Mouse (Mus musculus) intestine, embryonic 14.5 days (tissue): Measurements from ENCODE around the gene Aup1. TPM values are rescaled to one million over a fixed set of nuclear protein-coding genes. Genes with fewer than 3 reads are reported as not detected.
A peak's percentile ranks its signal among the peaks of the same experiment; 100 is the strongest.

Source experiments
- ATAC-seq: fragments of 200-750 bp; cut with Nextera tagmentation; replicated peaks from 2 replicates; pipeline ENCODE4 v1.8.0; 2017; ENCODE audit warnings: low read depth, moderate number of reproducible peaks, moderate TSS enrichment, moderate library complexity; ENCODE audit not compliant: low FRiP score, low TSS enrichment
- DNase-seq: peaks from one replicate; pipeline ENCODE4 v3.0.0-alpha.2; 2018; ENCODE audit warnings: low spot score
- H3K27ac ChIP-seq: fragments of 300-500 bp; sonication (generic); 2 replicates; pipeline ENCODE4 v1.5.1; 2014; ENCODE audit warnings: low read depth, mild to moderate bottlenecking, control low read depth
- H3K27me3 ChIP-seq: fragments of 300-500 bp; sonication (generic); replicated peaks from 2 replicates; pipeline ENCODE4 v1.6.1; 2014; ENCODE audit warnings: low read length, control low read depth; ENCODE audit not compliant: control insufficient read depth, insufficient read depth
- H3K36me3 ChIP-seq: fragments of 300-500 bp; sonication (generic); 2 replicates; pipeline ENCODE4 v1.6.1; 2014; ENCODE audit warnings: low read length, control low read depth; ENCODE audit not compliant: control insufficient read depth, insufficient read depth
- H3K4me1 ChIP-seq: fragments of 300-500 bp; sonication (generic); replicated peaks from 2 replicates; pipeline ENCODE4 v1.6.1; 2014; ENCODE audit warnings: low read length, control low read depth, mixed read lengths; ENCODE audit not compliant: control insufficient read depth, insufficient read depth
- H3K4me2 ChIP-seq: fragments of 300-500 bp; sonication (generic); 2 replicates; pipeline ENCODE4 v1.6.1; 2014; ENCODE audit warnings: low read length
- H3K4me3 ChIP-seq: fragments of 300-500 bp; sonication (generic); 2 replicates; pipeline ENCODE4 v1.5.1; 2014; ENCODE audit warnings: low read depth, low read length, control low read depth, mixed read lengths
- H3K9ac ChIP-seq: fragments of 300-500 bp; sonication (generic); 2 replicates; pipeline ENCODE4 v1.6.1; 2014; ENCODE audit warnings: mild to moderate bottlenecking, low read length
- H3K9me3 ChIP-seq: fragments of 300-500 bp; sonication (generic); 2 replicates; pipeline ENCODE4 v1.6.1; 2016; ENCODE audit warnings: low read length, control low read depth; ENCODE audit not compliant: control insufficient read depth
- WGBS: fragments of 180-500 bp; shearing (Covaris S2); extraction: QIAGEN DNeasy Blood & Tissue Kit; methylation state at CpG from one replicate; pipeline ENCODE4 v1.1.7; 2014; 5-methylcytosine and 5-hydroxymethylcytosine counted together
- polyA plus RNA-seq: library from polyadenylated mRNA; unstranded; fragments of >200 nt; fragmentation: Nextera tagmentation; extraction: Ambion mirVana; gene quantifications from 2 replicates; pipeline ENCODE4 v1.2.1, GENCODE M21; 2014

The Aup1 gene
- polyA plus RNA-seq, 1 experiment from 2014 or later: 158 TPM

DNA sequence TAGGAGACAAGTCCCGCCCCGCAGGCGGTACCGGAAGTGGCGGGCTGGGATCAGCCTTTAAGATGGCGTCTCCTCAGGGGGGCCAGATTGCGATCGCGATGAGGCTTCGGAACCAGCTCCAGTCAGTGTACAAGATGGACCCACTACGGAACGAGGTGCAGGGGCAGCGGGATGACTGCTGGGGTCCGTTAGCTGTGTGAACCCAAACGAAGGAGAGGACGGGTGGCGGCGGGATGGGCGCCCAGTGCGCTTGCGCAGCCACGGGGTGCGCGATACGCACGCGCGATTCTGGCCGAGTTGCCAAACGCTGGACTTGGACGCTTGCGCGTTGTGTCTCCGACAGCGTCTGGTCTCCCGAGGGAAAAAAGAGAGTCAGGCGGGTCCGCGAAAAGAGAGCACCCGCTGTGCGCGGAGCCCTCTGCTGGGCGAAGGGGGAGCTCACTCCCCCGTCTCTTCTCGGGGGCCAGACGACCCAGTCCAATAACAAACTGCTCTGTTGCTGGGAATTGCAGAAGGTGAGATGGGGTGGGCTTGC lies 24.1 kb downstream of the Aup1 start:
- peaks cover 12% of the 10 kb centered on the region for H3K4me1 ChIP-seq
- under 1% methylated on average over 46 of the region's 46 CpGs for WGBS

DNA sequence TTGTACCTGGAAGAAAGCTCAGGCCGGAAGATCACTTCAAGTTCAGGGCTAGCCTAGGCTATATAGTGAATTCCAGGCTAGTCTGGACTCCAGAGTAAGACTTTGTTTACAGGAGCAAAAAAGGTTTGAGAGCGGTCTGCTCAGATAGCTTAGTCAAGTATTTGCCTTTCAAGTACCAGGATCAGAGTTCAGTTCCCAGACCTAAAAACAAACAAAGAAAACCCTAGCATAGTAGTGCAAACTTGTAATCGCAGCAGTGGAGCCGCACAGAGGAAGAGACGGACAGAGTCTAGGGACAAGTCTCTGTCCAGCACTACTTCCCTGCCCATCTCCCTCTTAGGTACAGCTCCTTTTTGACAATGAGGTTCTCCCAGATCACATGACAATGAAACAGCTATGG lies 25.9 kb downstream of the Aup1 start:
- Histone ChIP-seq H3K4me3 (no peak overlapping the region), H3K27me3 (peaks cover 48% of the 10 kb centered on the region), H3K36me3 (peaks cover 17% of the 10 kb centered on the region), H3K9me3 (no peaks in the 10 kb centered on the region), H3K4me2 (no peak overlapping the region), H3K27ac (no peak overlapping the region), H3K9ac (no peak overlapping the region), H3K4me1 (peaks cover 12% of the 10 kb centered on the region)
- DNase-seq (no peak), ATAC-seq (no peak)
- WGBS: 93% methylated on average over 5 of the region's 5 CpGs

More for the DNA sequence above, 24.1 kb downstream of the Aup1 start:
- DNase-seq (peak; percentile 100), ATAC-seq (peak; percentile 90)
- Histone ChIP-seq H3K27ac (peak overlapping the region; percentile 77), H3K4me2 (peak overlapping the region; percentile 96), H3K9ac (peak overlapping the region; percentile 68), H3K4me3 (peak overlapping the region; percentile 73), H3K36me3 (peaks cover 17% of the 10 kb centered on the region), H3K27me3 (peaks cover 48% of the 10 kb centered on the region), H3K9me3 (no peaks in the 10 kb centered on the region)

DNA sequence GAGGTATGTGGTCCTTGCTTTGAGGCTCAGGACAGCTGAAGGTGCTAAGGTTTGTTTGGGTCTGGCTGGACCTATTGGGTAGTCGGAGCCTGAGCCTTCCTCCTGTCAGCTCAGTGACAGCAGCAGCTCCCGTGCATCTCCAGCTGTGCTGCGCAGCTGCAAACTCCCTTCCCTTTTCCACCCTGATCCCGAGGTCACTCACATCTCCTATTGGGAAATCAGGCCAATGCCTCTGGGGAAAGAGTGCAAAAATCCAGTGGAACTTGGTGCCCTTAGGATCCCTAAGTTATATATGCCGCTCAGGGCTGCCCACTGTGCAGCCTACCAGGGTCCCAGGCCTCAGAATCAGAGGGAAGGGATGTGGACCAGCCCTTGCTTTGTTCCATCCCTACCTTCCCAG lies 29.2 kb downstream of the Aup1 start:
- ATAC-seq: no peak
- Histone ChIP-seq H3K9me3 (no peaks in the 10 kb centered on the region), H3K9ac (no peak overlapping the region), H3K27me3 (peaks cover 59% of the 10 kb centered on the region), H3K4me1 (peaks cover 19% of the 10 kb centered on the region), H3K4me2 (no peak overlapping the region), H3K36me3 (peaks cover 17% of the 10 kb centered on the region), H3K27ac (no peak overlapping the region), H3K4me3 (no peak overlapping the region)
- DNase-seq: no peak
- WGBS: 21% methylated on average over 5 of the region's 5 CpGs

DNA sequence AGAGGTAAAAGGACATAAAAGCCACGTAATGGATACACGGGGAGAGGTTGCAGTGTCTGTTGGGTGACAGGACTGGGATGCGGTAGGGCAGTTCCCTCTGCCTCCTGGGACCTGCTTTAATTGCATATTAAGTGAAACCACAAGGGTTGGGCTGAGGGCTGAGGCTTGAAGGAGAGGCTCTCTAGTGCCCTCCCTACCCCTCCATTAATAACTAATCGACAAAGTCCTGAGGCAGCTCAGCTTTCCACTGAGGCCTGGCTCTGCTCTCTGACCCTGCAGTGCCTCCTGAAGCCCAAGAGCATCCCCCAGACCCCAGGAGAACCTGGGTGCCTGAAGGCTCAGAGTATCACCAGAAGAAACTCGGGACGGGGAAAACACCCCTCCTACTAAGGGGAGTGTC lies 30.2 kb downstream of the Aup1 start:
- no peak overlapping the region for H3K9ac ChIP-seq
- no peak overlapping the region for H3K4me2 ChIP-seq
- peaks cover 67% of the 10 kb centered on the region for H3K27me3 ChIP-seq
- peaks cover 17% of the 10 kb centered on the region for H3K36me3 ChIP-seq
- H3K4me1 ChIP-seq: peaks cover 14% of the 10 kb centered on the region
- ATAC-seq: no peak
- H3K9me3 ChIP-seq: no peaks in the 10 kb centered on the region
- no peak for DNase-seq
- H3K27ac ChIP-seq: no peak overlapping the region
- 10% methylated on average over 6 of the region's 6 CpGs for WGBS
- no peak overlapping the region for H3K4me3 ChIP-seq

DNA sequence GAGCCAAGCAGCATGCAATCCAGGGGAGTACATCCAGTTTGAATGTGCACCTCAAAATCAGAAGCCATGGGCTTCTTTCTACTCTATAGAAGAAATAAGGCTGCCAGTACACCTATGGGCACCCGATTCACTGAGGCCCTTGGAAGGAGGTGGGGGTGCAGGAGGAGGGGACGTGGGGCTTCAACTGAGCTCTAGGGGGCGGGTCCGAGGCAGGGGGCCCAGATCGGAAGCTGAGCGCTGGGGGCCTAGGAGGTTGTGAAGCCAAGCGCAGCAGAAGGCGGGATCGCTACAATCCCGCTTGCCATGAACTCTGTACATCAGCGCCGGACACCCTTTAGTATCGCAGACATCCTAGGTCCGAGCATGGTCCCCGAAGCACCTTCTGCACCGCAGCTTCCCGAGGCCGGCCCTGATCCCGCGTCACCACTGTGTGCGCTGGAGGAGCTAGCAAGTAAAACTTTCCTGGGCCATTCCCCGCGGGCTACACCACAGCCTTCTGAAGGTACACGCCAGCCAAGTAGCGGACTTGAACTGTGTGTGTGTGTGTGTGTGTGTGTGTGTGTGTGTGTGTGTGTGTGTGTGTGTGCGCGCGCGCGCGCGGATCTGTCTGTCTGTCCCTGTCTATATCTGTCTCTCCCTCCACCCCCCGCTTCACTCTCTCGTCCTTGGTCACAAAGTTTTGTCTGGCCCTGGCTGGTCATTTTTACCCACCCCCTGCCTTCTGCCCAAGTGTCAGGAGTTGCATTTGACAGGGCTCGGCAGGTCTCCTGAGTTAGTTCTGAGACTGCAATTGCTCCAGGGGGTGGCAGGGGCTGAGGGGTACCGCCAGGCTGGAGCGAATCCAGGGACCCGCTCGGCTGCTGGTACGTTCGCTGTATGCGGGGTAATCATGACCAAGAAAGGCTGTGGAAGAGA lies 32.1 kb downstream of the Aup1 start, which contains the start of gene Lbx2:
Gene Lbx2, plus strand, starts transcription at position 247 of the 915 bp plus-strand sequence.
- no peak within 1 kb of the TSS for H3K9ac ChIP-seq

DNA sequence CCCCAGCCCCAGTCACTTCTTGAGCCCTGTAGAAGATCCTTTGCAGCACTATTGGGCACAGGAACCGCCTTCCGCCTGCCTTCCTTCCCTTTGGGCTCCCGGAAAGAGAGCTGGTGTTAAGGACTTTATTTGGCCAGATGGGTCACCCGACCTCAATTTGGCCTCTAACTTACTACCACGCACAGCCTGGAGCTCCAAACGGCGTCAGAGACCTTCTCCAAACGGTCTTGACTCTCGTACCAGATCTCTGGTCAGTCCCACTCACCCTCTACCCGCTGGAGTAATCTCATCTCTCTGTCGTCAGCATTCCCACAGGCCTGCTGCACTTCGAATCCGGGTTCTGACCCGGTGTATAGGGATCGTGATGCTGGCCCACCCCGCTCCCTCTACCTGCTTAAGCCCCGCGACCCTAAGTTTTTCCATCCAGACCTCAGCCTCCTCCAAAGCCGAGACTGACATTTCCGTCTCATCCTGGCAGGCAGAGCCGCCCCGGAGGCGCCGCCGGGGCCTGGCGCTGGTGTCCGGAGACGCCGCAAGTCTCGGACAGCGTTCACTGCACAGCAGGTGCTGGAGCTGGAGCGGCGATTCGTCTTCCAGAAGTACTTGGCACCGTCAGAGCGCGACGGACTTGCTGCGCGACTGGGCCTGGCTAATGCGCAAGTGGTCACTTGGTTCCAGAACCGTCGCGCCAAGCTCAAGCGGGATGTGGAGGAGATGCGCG lies 33.0 kb downstream of the Aup1 start:
- Histone ChIP-seq H3K4me1 (peaks cover 12% of the 10 kb centered on the region), H3K9me3 (no peaks in the 10 kb centered on the region), H3K27ac (no peak overlapping the region), H3K36me3 (no peaks in the 10 kb centered on the region), H3K4me2 (peak overlapping the region; percentile 44), H3K27me3 (peaks cover 82% of the 10 kb centered on the region), H3K4me3 (peak overlapping the region; percentile 27), H3K9ac (0 out of 2 replicates have a peak overlapping the region, but pooled peaks have one; percentile 16)
- peak; percentile 73 for DNase-seq
- WGBS: 4% methylated on average over 47 of the region's 47 CpGs
- no peak for ATAC-seq

More for the DNA sequence above, 32.1 kb downstream of the Aup1 start, which contains the start of gene Lbx2:
- H3K4me3 ChIP-seq: peak within 1 kb of the TSS; percentile 21
- peaks cover 5% of the 10 kb centered on the region; the same call in 1 of the 2 replicates for H3K36me3 ChIP-seq
- no peaks in the 10 kb centered on the region for H3K9me3 ChIP-seq
- WGBS: 2% methylated on average over 42 of the region's 42 CpGs
- H3K4me2 ChIP-seq: peak within 1 kb of the TSS; percentile 44
- peaks cover 12% of the 10 kb centered on the region for H3K4me1 ChIP-seq
- H3K27me3 ChIP-seq: peaks cover 82% of the 10 kb centered on the region
- no peak within 1 kb of the TSS for H3K27ac ChIP-seq
- ATAC-seq (no peak), DNase-seq (peak; percentile 65)

DNA sequence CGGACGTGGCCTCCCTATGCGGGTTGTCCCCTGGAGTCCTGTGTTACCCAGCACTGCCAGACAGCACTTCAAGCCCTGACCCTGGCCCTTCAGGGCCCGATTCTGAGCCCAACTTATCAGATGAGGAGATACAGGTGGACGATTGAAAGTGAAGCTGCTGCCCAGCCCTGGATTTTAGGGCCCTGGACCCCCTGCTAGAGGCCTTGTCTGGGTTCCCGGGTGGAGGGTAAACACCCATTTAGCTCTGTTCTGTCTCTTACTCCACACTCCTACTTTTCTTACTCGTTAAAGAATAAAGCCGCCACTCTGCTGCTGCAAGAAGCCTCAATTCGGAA lies 33.6 kb downstream of the Aup1 start:
- Histone ChIP-seq H3K36me3 (no peaks in the 10 kb centered on the region), H3K4me1 (peaks cover 12% of the 10 kb centered on the region), H3K27ac (no peak overlapping the region), H3K4me3 (peak overlapping the region; percentile 27), H3K27me3 (peaks cover 76% of the 10 kb centered on the region), H3K4me2 (peak overlapping the region; percentile 44), H3K9me3 (no peaks in the 10 kb centered on the region), H3K9ac (0 out of 2 replicates have a peak overlapping the region, but pooled peaks have one; percentile 16)
- DNase-seq: no peak
- no peak for ATAC-seq
- 11% methylated on average over 9 of the region's 9 CpGs for WGBS

DNA sequence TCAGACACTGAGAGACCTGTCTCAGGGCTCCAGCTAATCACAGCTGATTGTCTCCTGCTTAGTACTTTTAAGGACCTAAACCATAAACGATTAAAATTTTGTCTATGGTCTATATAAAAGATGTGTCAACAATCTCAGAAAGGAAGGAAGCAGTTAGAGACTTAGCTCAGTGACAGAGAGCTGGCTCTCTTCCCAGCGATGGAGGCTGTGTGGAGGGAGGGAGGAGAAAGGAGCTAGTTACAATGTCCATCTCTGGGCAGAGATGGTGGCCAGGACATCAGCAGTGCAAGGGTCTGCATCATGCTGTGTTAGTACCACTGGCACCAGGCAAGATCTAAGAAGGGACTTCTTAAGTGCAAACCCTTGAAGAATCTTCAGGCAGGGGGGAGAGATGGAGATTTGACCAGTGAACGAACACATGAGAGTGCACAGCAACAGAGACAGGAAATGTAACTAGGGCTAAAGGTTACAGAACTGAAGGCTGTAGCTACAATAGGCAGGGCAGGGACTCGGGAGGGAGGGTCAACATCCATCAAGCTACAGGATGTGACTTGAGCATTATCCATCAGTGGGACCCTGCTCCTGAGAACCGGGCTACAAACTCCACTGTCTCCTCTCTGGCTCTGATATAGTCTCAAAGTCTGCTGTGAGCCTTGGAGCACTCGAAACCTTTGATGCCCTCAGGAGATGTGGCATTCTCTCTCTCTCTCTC lies 38.3 kb downstream of the Aup1 start:
- DNase-seq (no peak), ATAC-seq (no peak)
- Histone ChIP-seq H3K4me3 (no peak overlapping the region), H3K27me3 (peaks cover 32% of the 10 kb centered on the region), H3K4me1 (peaks cover 3% of the 10 kb centered on the region), H3K36me3 (no peaks in the 10 kb centered on the region), H3K27ac (no peak overlapping the region), H3K9ac (no peak overlapping the region), H3K9me3 (no peaks in the 10 kb centered on the region), H3K4me2 (no peak overlapping the region)
- 18% methylated on average over 6 of the region's 6 CpGs for WGBS
